Mouse (Mus musculus): ENCODE data around the gene Fgfrl1. TPM values are rescaled to one million over a fixed set of nuclear protein-coding genes. Genes with fewer than 3 reads are reported as not detected.

The Fgfrl1 gene
- total and polyA plus RNA-seq, 3 experiments = 17.6 to 36.5 (median 21.6) TPM

DNA sequence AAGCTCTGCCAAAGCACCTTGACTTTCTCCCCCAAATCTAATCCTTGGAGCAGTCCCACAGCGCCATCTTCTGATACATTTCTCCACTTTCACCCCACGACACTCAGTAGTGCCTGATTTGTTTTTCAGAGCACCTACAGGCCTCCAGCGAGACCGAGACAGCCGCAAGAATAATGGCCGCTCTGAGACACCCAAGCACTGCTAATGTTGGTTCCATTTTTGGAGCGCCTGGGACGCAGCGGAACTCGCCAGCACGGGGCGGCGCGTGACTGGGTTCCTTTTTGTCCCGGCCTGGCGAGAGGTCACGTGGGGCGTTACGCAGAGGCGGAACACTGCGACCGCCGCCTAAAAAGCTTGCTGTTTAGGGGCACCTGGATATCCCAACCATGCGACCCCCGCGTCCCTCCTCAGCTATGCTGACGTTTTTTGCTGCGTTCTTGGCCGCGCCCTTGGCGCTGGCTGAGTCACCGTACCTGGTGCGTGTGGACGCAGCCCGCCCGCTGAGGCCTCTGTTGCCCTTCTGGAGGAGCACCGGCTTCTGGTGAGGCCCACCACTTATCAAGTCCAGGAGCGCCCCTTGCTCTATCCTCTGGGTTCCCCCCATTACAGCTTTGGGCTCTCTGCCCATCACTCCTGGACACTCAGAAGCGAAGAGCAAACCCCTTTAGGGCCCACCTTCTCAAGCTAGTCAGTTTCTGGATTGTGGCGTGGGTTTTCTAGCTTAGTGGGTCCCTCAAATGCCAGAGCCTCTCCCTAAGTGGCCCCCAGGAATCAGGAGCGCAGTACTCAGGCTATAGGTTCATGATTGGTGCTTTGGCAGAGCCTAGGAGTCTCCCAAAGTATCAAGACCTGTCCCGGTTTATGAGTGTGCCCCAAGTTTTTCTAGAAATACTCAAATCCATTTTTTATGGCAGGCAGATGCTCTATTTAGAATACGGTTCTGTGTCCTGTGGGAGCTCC is 22.9 kb upstream of the Fgfrl1 start, which contains the start of gene Dgkq:
Gene Dgkq, minus strand, starts transcription at position 696 of the 960 bp plus-strand sequence.
- DNase-seq = peak; percentile 92 to 95
- H3K4me3 ChIP-seq = peak within 1 kb of the TSS; percentile 69
- peak within 1 kb of the TSS; percentile 78 for H3K9ac ChIP-seq (ENCODE audit: low read depth, low read length)
- 4% methylated on average over 43 of the region's 43 CpGs for WGBS
- no peaks in the 10 kb centered on the region for H3K36me3 ChIP-seq (ENCODE audit: control insufficient read depth, insufficient read depth, low read length)
- H3K79me2 ChIP-seq (replicated peaks; ENCODE audit: control insufficient read depth, insufficient read depth, low read length) = no peaks in the 10 kb centered on the region
- H3K27me3 ChIP-seq (ENCODE audit: control insufficient read depth, insufficient read depth, low read length) = no peaks in the 10 kb centered on the region
- H3K4me1 ChIP-seq (ENCODE audit: control insufficient read depth, insufficient read depth, low read length) = peaks cover 2% of the 10 kb centered on the region
- peak; percentile 59; the same call in 1 of the 2 replicates for TF ChIP-seq EP300 (IDR thresholded peaks at IDR 0.05; ENCODE audit: insufficient read depth, low read depth, low read length)
- peak; percentile 88 for TF ChIP-seq POLR2A (IDR thresholded peaks at IDR 0.05; ENCODE audit: insufficient read depth, low read depth, low read length)
- peak; percentile 75 for TF ChIP-seq CTCF (IDR thresholded peaks at IDR 0.05)
- intact Hi-C loops (cut with DNase I) = loop anchor here (2.0 to 10.0 kb wide), 3 partner anchors 40 to 1196 kb away; partner anchors contain the start of genes Dr1, Gak and Tmem175
- H3K27ac ChIP-seq = peak within 1 kb of the TSS; percentile 99

DNA sequence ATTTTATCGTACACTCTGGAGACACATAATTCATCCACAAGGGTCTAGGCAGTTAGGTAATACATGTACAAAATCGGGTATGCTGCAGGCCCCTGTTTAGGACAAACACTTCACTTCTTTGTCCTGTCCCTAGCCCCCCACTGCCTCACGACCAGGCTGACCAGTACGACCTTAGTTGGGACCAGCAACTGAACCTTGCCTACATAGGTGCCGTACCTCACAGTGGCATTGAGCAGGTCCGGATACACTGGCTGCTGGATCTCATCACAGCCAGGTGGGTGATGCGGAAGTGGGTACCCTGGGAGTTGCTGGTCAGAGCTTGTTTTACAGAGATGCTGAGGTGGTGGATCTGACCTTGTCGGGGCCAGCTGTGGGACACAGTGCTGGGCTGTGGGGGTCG is 22.2 kb upstream of the Fgfrl1 start:
- H3K79me2 ChIP-seq (replicated peaks; ENCODE audit: control insufficient read depth, insufficient read depth, low read length) = no peaks in the 10 kb centered on the region
- peaks cover 2% of the 10 kb centered on the region for H3K4me1 ChIP-seq (ENCODE audit: control insufficient read depth, insufficient read depth, low read length)
- peak overlapping the region; percentile 99; the same call in 1 of the 2 replicates for H3K27ac ChIP-seq
- no peak for TF ChIP-seq EP300 (IDR thresholded peaks at IDR 0.05; ENCODE audit: insufficient read depth, low read depth, low read length)
- no peak overlapping the region for H3K9ac ChIP-seq (ENCODE audit: low read depth, low read length)
- intact Hi-C loops (cut with DNase I) = loop anchor here (2.0 to 10.0 kb wide), 4 partner anchors 41 to 1195 kb away; partner anchors contain the start of genes Dr1, Gak and Tmem175
- 74% methylated on average over 9 of the region's 9 CpGs for WGBS
- no peaks in the 10 kb centered on the region for H3K36me3 ChIP-seq (ENCODE audit: control insufficient read depth, insufficient read depth, low read length)
- no peak for DNase-seq
- H3K27me3 ChIP-seq (ENCODE audit: control insufficient read depth, insufficient read depth, low read length) = no peaks in the 10 kb centered on the region
- peak overlapping the region; percentile 69 for H3K4me3 ChIP-seq

DNA sequence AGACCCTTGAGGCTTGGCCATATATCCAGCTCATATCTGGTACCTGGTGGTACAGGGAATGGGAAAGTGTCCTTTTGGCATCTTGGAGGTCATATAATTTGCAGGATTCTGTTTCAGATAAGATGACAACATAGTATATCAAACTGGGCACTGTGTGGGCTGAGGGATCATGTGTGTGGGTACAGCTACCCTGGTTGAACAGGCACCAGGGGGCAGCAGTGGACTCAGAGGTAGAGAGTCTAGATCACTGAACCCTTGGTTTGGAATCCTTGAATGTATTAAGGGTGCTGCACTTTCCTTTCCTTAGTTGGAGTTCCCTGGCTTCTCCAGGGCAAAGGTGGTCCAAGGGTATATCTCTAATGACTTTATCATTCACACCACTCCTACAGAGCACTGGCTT is 21.4 kb upstream of the Fgfrl1 start:
- intact Hi-C loops (cut with DNase I) = loop anchor here (2.0 kb wide), 1 partner anchor 56 kb away; no protein-coding TSS in a partner anchor
- H3K27ac ChIP-seq = no peak overlapping the region
- TF ChIP-seq CTCF (IDR thresholded peaks at IDR 0.05) (peak; percentile 59), POLR2A (IDR thresholded peaks at IDR 0.05; ENCODE audit: insufficient read depth, low read depth, low read length) (no peak), EP300 (IDR thresholded peaks at IDR 0.05; ENCODE audit: insufficient read depth, low read depth, low read length) (no peak)
- H3K79me2 ChIP-seq (replicated peaks; ENCODE audit: control insufficient read depth, insufficient read depth, low read length) = no peaks in the 10 kb centered on the region
- H3K4me1 ChIP-seq (ENCODE audit: control insufficient read depth, insufficient read depth, low read length) = peaks cover 2% of the 10 kb centered on the region
- no peak for DNase-seq
- no peaks in the 10 kb centered on the region for H3K36me3 ChIP-seq (ENCODE audit: control insufficient read depth, insufficient read depth, low read length)
- H3K4me3 ChIP-seq = no peak overlapping the region
- no peak overlapping the region for H3K9ac ChIP-seq (ENCODE audit: low read depth, low read length)
- H3K27me3 ChIP-seq (ENCODE audit: control insufficient read depth, insufficient read depth, low read length) = no peaks in the 10 kb centered on the region

DNA sequence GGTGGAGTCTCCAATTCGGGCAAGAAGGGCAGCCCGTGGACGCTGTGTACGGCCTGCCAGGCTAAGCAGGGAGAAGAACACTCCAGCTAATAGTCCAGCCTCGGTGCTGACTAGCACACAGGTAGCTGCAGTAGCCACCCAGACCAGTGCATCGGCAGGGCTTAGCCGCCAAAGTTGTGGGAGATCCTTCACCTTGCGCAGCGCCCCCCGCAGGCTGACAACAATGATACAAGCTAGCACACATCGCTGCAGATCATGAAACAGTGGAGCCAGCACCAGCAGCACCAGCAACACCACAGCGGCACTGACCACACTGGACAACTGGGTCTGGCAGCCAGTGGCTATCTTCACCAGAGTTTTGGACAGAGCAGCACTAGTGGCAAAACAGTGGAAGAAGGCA is 20.4 kb upstream of the Fgfrl1 start:
- DNase-seq = no peak
- H3K36me3 ChIP-seq (ENCODE audit: control insufficient read depth, insufficient read depth, low read length) = no peaks in the 10 kb centered on the region
- intact Hi-C loops (cut with DNase I) = loop anchor here (2.0 kb wide), 1 partner anchor 55 kb away; no protein-coding TSS in a partner anchor
- no peak for TF ChIP-seq EP300 (IDR thresholded peaks at IDR 0.05; ENCODE audit: insufficient read depth, low read depth, low read length)
- TF ChIP-seq CTCF (IDR thresholded peaks at IDR 0.05) = 0 out of 2 replicates have a peak, but pooled peaks have one; percentile 5
- H3K4me1 ChIP-seq (ENCODE audit: control insufficient read depth, insufficient read depth, low read length) = peaks cover 2% of the 10 kb centered on the region
- H3K9ac ChIP-seq (ENCODE audit: low read depth, low read length) = no peak overlapping the region
- no peak overlapping the region for H3K27ac ChIP-seq
- H3K27me3 ChIP-seq (ENCODE audit: control insufficient read depth, insufficient read depth, low read length) = no peaks in the 10 kb centered on the region
- H3K4me3 ChIP-seq = no peak overlapping the region
- 93% methylated on average over 12 of the region's 12 CpGs for WGBS
- no peaks in the 10 kb centered on the region for H3K79me2 ChIP-seq (replicated peaks; ENCODE audit: control insufficient read depth, insufficient read depth, low read length)

DNA sequence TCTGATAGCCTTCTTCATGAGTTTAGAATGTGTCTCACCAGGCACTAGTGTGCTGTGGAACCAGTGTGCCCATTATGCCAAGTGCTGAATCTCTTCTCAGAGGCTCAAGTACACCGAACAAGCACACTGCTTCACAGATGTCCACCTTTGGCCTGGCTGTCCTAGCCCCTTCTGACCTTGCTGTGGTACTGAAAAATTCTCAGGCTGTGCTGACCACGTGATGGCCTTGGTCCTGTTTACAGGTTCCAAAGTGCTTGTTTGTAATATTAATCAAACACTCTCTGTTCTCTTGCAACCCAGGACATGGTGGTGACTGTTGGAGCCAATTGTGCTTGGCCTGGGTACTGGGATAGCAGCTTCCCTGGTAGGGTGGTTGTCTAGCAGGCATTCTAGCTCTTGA is 17.6 kb upstream of the Fgfrl1 start:
- DNase-seq = no peak
- Histone ChIP-seq H3K36me3 (ENCODE audit: control insufficient read depth, insufficient read depth, low read length) (no peaks in the 10 kb centered on the region), H3K4me1 (ENCODE audit: control insufficient read depth, insufficient read depth, low read length) (peaks cover 4% of the 10 kb centered on the region), H3K4me3 (no peak overlapping the region), H3K9ac (ENCODE audit: low read depth, low read length) (no peak overlapping the region), H3K27ac (no peak overlapping the region), H3K79me2 (replicated peaks; ENCODE audit: control insufficient read depth, insufficient read depth, low read length) (no peaks in the 10 kb centered on the region), H3K27me3 (ENCODE audit: control insufficient read depth, insufficient read depth, low read length) (no peaks in the 10 kb centered on the region)
- intact Hi-C loops (cut with DNase I) = no loop called here
- WGBS = 81% methylated on average over 2 of the region's 2 CpGs
- TF ChIP-seq EP300 (IDR thresholded peaks at IDR 0.05; ENCODE audit: insufficient read depth, low read depth, low read length) (no peak), POLR2A (IDR thresholded peaks at IDR 0.05; ENCODE audit: insufficient read depth, low read depth, low read length) (no peak), CTCF (IDR thresholded peaks at IDR 0.05) (no peak)

Measured in heart, adult 2 months (tissue).